Mouse (Mus musculus) embryonic fibroblast, embryonic 13.5 days (primary cell): ENCODE data around the gene Fam180a.

Experiments
- CTCF ChIP-seq: IDR thresholded peaks from 2 replicates; pipeline ENCODE4 v1.5.1; 2011; ENCODE audit warnings: mild to moderate bottlenecking, control low read depth, low read length, moderate library complexity, borderline replicate concordance; ENCODE audit not compliant: insufficient read depth
- POLR2A ChIP-seq: IDR thresholded peaks from 2 replicates; pipeline ENCODE4 v1.6.1; 2011; ENCODE audit warnings: low read depth, mild to moderate bottlenecking, control low read depth, low read length, moderate library complexity

DNA sequence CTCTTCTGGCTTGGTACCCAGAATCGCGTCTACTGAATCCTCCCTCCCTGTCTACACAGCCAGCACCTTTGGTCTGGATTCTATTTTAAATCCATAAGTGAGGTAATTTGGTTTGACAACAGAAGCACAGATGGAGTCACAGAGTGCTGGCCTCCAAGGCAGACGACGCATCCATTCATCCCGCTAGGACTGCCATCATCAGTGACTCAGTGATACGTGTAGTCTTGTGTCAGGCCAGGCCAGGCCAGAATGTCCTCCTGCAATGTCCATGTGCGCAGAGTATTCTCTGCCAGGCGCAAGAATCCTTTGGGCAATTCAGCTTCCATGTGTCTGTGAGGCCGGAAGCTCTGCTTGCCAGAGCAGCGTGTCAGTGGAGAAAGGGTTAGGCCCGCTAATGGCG is 4.0 kb upstream of the Fam180a start:
- no peak for TF ChIP-seq CTCF
- no peak for TF ChIP-seq POLR2A
